Mouse (Mus musculus) adrenal gland, adult 2 months (tissue): ENCODE measurements at regions not wholly inside any gene's neighbourhood (a gene's known extent, or its start where the extent isn't known, plus 50 kb on each side); places are given as distances from the start of the nearest gene placed in this dataset.
A peak's percentile ranks its signal among the peaks of the same experiment; 100 is the strongest.

ENCODE experiments used
- DNase-seq: peaks from one replicate; pipeline ENCODE4 v3.0.0; 2021

- no peak for DNase-seq
These were observed 105.0 kb upstream of the 4933415F23Rik start for GRCm38 (mm10) chr1:23207024-23207423.

GRCm38 (mm10) chr1:23202511-23203435 lies 100.7 kb upstream of the 4933415F23Rik start:
- DNase-seq: peak; percentile 5

- DNase-seq: no peak
These were observed 98.4 kb upstream of the 4933415F23Rik start for GRCm38 (mm10) chr1:23200460-23200859.

GRCm38 (mm10) chr1:23190316-23191005 lies 88.4 kb upstream of the 4933415F23Rik start:
- no peak for DNase-seq

GRCm38 (mm10) chr1:23189790-23190189 lies 87.7 kb upstream of the 4933415F23Rik start:
- DNase-seq: no peak

GRCm38 (mm10) chr1:23188216-23188615 lies 86.2 kb upstream of the 4933415F23Rik start:
- DNase-seq: no peak

- DNase-seq: no peak
These were observed 85.6 kb upstream of the 4933415F23Rik start for GRCm38 (mm10) chr1:23187446-23188206.

GRCm38 (mm10) chr1:23184728-23185127 lies 82.7 kb upstream of the 4933415F23Rik start:
- no peak for DNase-seq

- no peak for DNase-seq
These were observed 80.5 kb upstream of the 4933415F23Rik start for GRCm38 (mm10) chr1:23182541-23182940.

- no peak for DNase-seq
These were observed 76.4 kb upstream of the 4933415F23Rik start for GRCm38 (mm10) chr1:23178335-23178974.

GRCm38 (mm10) chr1:23174022-23174421 lies 72.0 kb upstream of the 4933415F23Rik start:
- DNase-seq: no peak

- peak; percentile 44 for DNase-seq
These were observed 71.2 kb upstream of the 4933415F23Rik start for GRCm38 (mm10) chr1:23173054-23173802.

GRCm38 (mm10) chr1:23171336-23171735 lies 69.3 kb upstream of the 4933415F23Rik start:
- DNase-seq: no peak

GRCm38 (mm10) chr1:23170711-23171110 lies 68.7 kb upstream of the 4933415F23Rik start:
- peak; percentile 30 for DNase-seq

- DNase-seq: no peak
These were observed 66.5 kb upstream of the 4933415F23Rik start for GRCm38 (mm10) chr1:23168504-23168903.

GRCm38 (mm10) chr1:23163371-23163935 lies 61.4 kb upstream of the 4933415F23Rik start:
- DNase-seq: no peak

GRCm38 (mm10) chr1:23162766-23163165 lies 60.7 kb upstream of the 4933415F23Rik start:
- no peak for DNase-seq
